Mouse (Mus musculus) forebrain, embryonic 14.5 days (tissue): ENCODE results near the gene Sept9. TPM values are rescaled to one million over a fixed set of nuclear protein-coding genes. Genes with fewer than 3 reads are reported as not detected.

Experiments
- ATAC-seq: fragments of 200-750 bp; cut with Nextera tagmentation; 2 replicates; pipeline ENCODE4 v1.8.0; 2017; ENCODE audit warnings: mild to moderate bottlenecking, moderate library complexity
- DNase-seq: peaks from one replicate; pipeline ENCODE4 v3.0.0-alpha.2; 2015; ENCODE audit warnings: low spot score
- H3K27ac ChIP-seq: fragments of 300-500 bp; sonication (generic); 2 replicates; pipeline ENCODE4 v1.5.1; 2014; ENCODE audit warnings: low read depth, mild to moderate bottlenecking, control low read depth, low read length, moderate library complexity
- H3K27me3 ChIP-seq: fragments of 300-500 bp; sonication (generic); replicated peaks from 2 replicates; pipeline ENCODE4 v1.6.1; 2014; ENCODE audit warnings: low read length, control low read depth, mixed read lengths; ENCODE audit not compliant: control insufficient read depth, insufficient read depth
- H3K36me3 ChIP-seq: fragments of 300-500 bp; sonication (generic); 2 replicates; pipeline ENCODE4 v1.6.1; 2014; ENCODE audit warnings: low read length, control low read depth; ENCODE audit not compliant: control insufficient read depth, insufficient read depth
- H3K4me1 ChIP-seq: fragments of 300-500 bp; sonication (generic); 2 replicates; pipeline ENCODE4 v1.6.1; 2014; ENCODE audit warnings: antibody characterized with exemption, low read length, control low read depth; ENCODE audit not compliant: control insufficient read depth, insufficient read depth
- H3K4me2 ChIP-seq: fragments of 300-500 bp; sonication (generic); 2 replicates; pipeline ENCODE4 v1.6.1; 2014; ENCODE audit warnings: mild to moderate bottlenecking, control low read depth, low read length
- H3K4me3 ChIP-seq: fragments of 300-500 bp; sonication (generic); 2 replicates; pipeline ENCODE4 v1.5.1; 2014; ENCODE audit warnings: low read depth, low read length, control low read depth
- H3K9ac ChIP-seq: fragments of 300-500 bp; sonication (generic); 2 replicates; pipeline ENCODE4 v1.6.1; 2014; ENCODE audit warnings: mild to moderate bottlenecking, low read length, control low read depth, moderate library complexity
- H3K9me3 ChIP-seq: fragments of 300-500 bp; sonication (generic); replicated peaks from 2 replicates; pipeline ENCODE4 v1.6.1; 2016; ENCODE audit warnings: low read length, control low read depth, mixed read lengths; ENCODE audit not compliant: control insufficient read depth
- WGBS: fragments of 180-500 bp; shearing (Covaris S2); extraction: QIAGEN DNeasy Blood & Tissue Kit; methylation state at CpG from one replicate; pipeline ENCODE4 v1.1.7; 2014; 5-methylcytosine and 5-hydroxymethylcytosine counted together
- polyA plus RNA-seq: library from polyadenylated mRNA; unstranded; fragments of >200 nt; fragmentation: Nextera tagmentation; extraction: Ambion mirVana; gene quantifications from 2 replicates; pipeline ENCODE4 v1.2.1, GENCODE M21; 2014

Sept9 gene
- polyA plus RNA-seq, 1 experiment from 2014 or later: 113 TPM

- 74% methylated on average over 18 of the region's 18 CpGs for WGBS
- peak; percentile 39 for DNase-seq
- H3K9me3 ChIP-seq: no peaks in the 10 kb centered on the region
Measured at GRCm38 (mm10) chr11:117249282-117249984, 50.0 kb downstream of the Sept9 start.

GRCm38 (mm10) chr11:117249985-117250928 lies 50.8 kb downstream of the Sept9 start:
- Histone ChIP-seq H3K27me3 (no peaks in the 10 kb centered on the region), H3K4me2 (no peak overlapping the region), H3K36me3 (no peaks in the 10 kb centered on the region), H3K9me3 (no peaks in the 10 kb centered on the region), H3K9ac (no peak overlapping the region), H3K4me1 (peaks cover 16% of the 10 kb centered on the region), H3K4me3 (no peak overlapping the region), H3K27ac (no peak overlapping the region)
- no peak for ATAC-seq
- DNase-seq: no peak
- 95% methylated on average over 22 of the region's 22 CpGs for WGBS

More at GRCm38 (mm10) chr11:117249282-117249984, 50.0 kb downstream of the Sept9 start:
- no peak for ATAC-seq
- Histone ChIP-seq H3K36me3 (no peaks in the 10 kb centered on the region), H3K9ac (0 out of 2 replicates have a peak overlapping the region, but pooled peaks have one; percentile 17), H3K4me1 (peaks cover 16% of the 10 kb centered on the region), H3K27ac (peak overlapping the region; percentile 61), H3K4me3 (no peak overlapping the region), H3K4me2 (no peak overlapping the region), H3K27me3 (no peaks in the 10 kb centered on the region)

- WGBS: 90% methylated on average over 4 of the region's 4 CpGs
- no peak overlapping the region for H3K4me2 ChIP-seq
Measured at GRCm38 (mm10) chr11:117251755-117252154, 52.3 kb downstream of the Sept9 start.

GRCm38 (mm10) chr11:117252846-117253245 lies 53.4 kb downstream of the Sept9 start:
- no peaks in the 10 kb centered on the region for H3K27me3 ChIP-seq
- no peak overlapping the region for H3K9ac ChIP-seq
- no peaks in the 10 kb centered on the region for H3K9me3 ChIP-seq
- H3K4me1 ChIP-seq: peaks cover 16% of the 10 kb centered on the region
- H3K36me3 ChIP-seq: no peaks in the 10 kb centered on the region
- H3K27ac ChIP-seq: no peak overlapping the region; the same call in 1 of the 2 replicates
- H3K4me2 ChIP-seq: no peak overlapping the region
- WGBS: 75% methylated on average over 13 of the region's 13 CpGs
- ATAC-seq (no peak), DNase-seq (no peak)
- H3K4me3 ChIP-seq: no peak overlapping the region

More at GRCm38 (mm10) chr11:117251755-117252154, 52.3 kb downstream of the Sept9 start:
- Histone ChIP-seq H3K9me3 (no peaks in the 10 kb centered on the region), H3K4me1 (peaks cover 16% of the 10 kb centered on the region), H3K27ac (no peak overlapping the region), H3K27me3 (no peaks in the 10 kb centered on the region), H3K36me3 (no peaks in the 10 kb centered on the region), H3K9ac (no peak overlapping the region), H3K4me3 (no peak overlapping the region)
- ATAC-seq (no peak), DNase-seq (no peak)

- Histone ChIP-seq H3K4me1 (peaks cover 4% of the 10 kb centered on the region), H3K27me3 (no peaks in the 10 kb centered on the region), H3K4me3 (no peak overlapping the region), H3K9ac (no peak overlapping the region), H3K4me2 (no peak overlapping the region), H3K27ac (no peak overlapping the region), H3K36me3 (no peaks in the 10 kb centered on the region), H3K9me3 (no peaks in the 10 kb centered on the region)
- WGBS: 64% methylated on average over 18 of the region's 18 CpGs
- DNase-seq (peak; percentile 58), ATAC-seq (0 out of 2 replicates have a peak, but pooled peaks have one; percentile 29)
Measured at GRCm38 (mm10) chr11:117254161-117255107, 55.0 kb downstream of the Sept9 start.

- no peak overlapping the region for H3K9ac ChIP-seq
- no peak overlapping the region for H3K4me3 ChIP-seq
- ATAC-seq (no peak), DNase-seq (no peak)
- H3K9me3 ChIP-seq: no peaks in the 10 kb centered on the region
- peaks cover 2% of the 10 kb centered on the region; the same call in 1 of the 2 replicates for H3K4me1 ChIP-seq
- no peaks in the 10 kb centered on the region for H3K27me3 ChIP-seq
- no peak overlapping the region for H3K4me2 ChIP-seq
- WGBS: 89% methylated on average over 3 of the region's 3 CpGs
- H3K36me3 ChIP-seq: no peaks in the 10 kb centered on the region
- H3K27ac ChIP-seq: no peak overlapping the region
Measured at GRCm38 (mm10) chr11:117255108-117255489, 55.6 kb downstream of the Sept9 start.

- DNase-seq (no peak), ATAC-seq (no peak)
- Histone ChIP-seq H3K9ac (no peak overlapping the region), H3K36me3 (no peaks in the 10 kb centered on the region), H3K4me2 (no peak overlapping the region), H3K4me1 (peaks cover 2% of the 10 kb centered on the region; the same call in 1 of the 2 replicates), H3K9me3 (no peaks in the 10 kb centered on the region), H3K27ac (no peak overlapping the region), H3K4me3 (no peak overlapping the region), H3K27me3 (no peaks in the 10 kb centered on the region)
- 49% methylated on average over 9 of the region's 9 CpGs for WGBS
Measured at GRCm38 (mm10) chr11:117256088-117256487, 56.6 kb downstream of the Sept9 start.

GRCm38 (mm10) chr11:117256840-117257239 lies 57.4 kb downstream of the Sept9 start:
- peaks cover 2% of the 10 kb centered on the region; the same call in 1 of the 2 replicates for H3K4me1 ChIP-seq
- no peak overlapping the region for H3K27ac ChIP-seq
- H3K4me3 ChIP-seq: no peak overlapping the region
- H3K9me3 ChIP-seq: no peaks in the 10 kb centered on the region
- ATAC-seq (no peak), DNase-seq (no peak)
- WGBS: 96% methylated on average over 6 of the region's 6 CpGs
- no peak overlapping the region for H3K9ac ChIP-seq
- no peak overlapping the region for H3K4me2 ChIP-seq
- no peaks in the 10 kb centered on the region for H3K27me3 ChIP-seq
- no peaks in the 10 kb centered on the region for H3K36me3 ChIP-seq
